Mouse (Mus musculus) stomach, embryonic 15.5 days (tissue): Measurements from ENCODE around the gene Shc4. TPM values are rescaled to one million over a fixed set of nuclear protein-coding genes. Genes with fewer than 3 reads are reported as not detected.
A peak's percentile ranks its signal among the peaks of the same experiment; 100 is the strongest.

Experiments used
- ATAC-seq: fragments of 200-750 bp; cut with Nextera tagmentation; 2 replicates; pipeline ENCODE4 v1.8.0; 2017; ENCODE audit warnings: low read depth, moderate number of reproducible peaks, moderate TSS enrichment; ENCODE audit not compliant: insufficient read depth, low FRiP score
- H3K27ac ChIP-seq: fragments of 300-500 bp; sonication (generic); 2 replicates; pipeline ENCODE4 v1.5.1; 2015; ENCODE audit warnings: mild to moderate bottlenecking, inconsistent platforms
- H3K27me3 ChIP-seq: fragments of 300-500 bp; sonication (generic); replicated peaks from 2 replicates; pipeline ENCODE4 v1.6.1; 2015; ENCODE audit warnings: inconsistent platforms
- H3K36me3 ChIP-seq: fragments of 300-500 bp; sonication (generic); 2 replicates; pipeline ENCODE4 v1.6.1; 2015; ENCODE audit warnings: inconsistent platforms
- H3K4me1 ChIP-seq: fragments of 300-500 bp; sonication (generic); 2 replicates; pipeline ENCODE4 v1.6.1; 2015; ENCODE audit warnings: inconsistent platforms
- H3K4me2 ChIP-seq: fragments of 300-500 bp; sonication (generic); 2 replicates; pipeline ENCODE4 v1.6.1; 2015; ENCODE audit warnings: mild to moderate bottlenecking, inconsistent platforms
- H3K4me3 ChIP-seq: fragments of 300-500 bp; sonication (generic); replicated peaks from 2 replicates; pipeline ENCODE4 v1.5.1; 2015; ENCODE audit warnings: inconsistent platforms
- H3K9ac ChIP-seq: fragments of 300-500 bp; sonication (generic); 2 replicates; pipeline ENCODE4 v1.6.1; 2015; ENCODE audit warnings: inconsistent platforms
- H3K9me3 ChIP-seq: fragments of 300-500 bp; sonication (generic); 2 replicates; pipeline ENCODE4 v1.6.1; 2016; ENCODE audit warnings: inconsistent platforms
- WGBS: fragments of 180-500 bp; shearing (Covaris S2); methylation state at CpG from one replicate; pipeline ENCODE4 v1.1.7; 2015; 5-methylcytosine and 5-hydroxymethylcytosine counted together
- polyA plus RNA-seq: library from polyadenylated mRNA; unstranded; fragments of >200 nt; fragmentation: Nextera tagmentation; extraction: Ambion mirVana; gene quantifications from 2 replicates; pipeline ENCODE4 v1.2.1, GENCODE M21; 2015

The Shc4 gene
- polyA plus RNA-seq, 1 experiment from 2014 or later, result 3.1 TPM

DNA sequence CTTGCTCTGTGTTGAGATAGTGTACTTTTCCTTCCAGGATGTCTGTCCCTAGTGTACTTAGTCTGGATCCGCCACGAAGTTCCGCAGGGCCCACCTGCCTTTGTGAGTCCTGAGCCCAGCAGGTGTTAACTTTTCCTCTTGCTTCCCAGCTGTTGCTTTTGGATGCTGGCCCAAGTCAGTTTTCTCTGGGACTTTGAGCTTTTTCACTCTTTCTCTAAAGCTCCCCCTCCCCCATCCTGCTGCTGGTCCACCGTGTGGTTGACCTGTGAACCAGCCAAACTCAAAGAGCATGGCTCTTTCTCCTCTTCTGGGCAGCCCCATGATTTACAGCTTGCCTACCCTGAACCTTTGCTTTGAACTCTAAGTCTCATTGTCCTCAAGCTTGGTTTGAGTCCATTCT lies 97.4 kb downstream of the Shc4 start:
- Histone ChIP-seq H3K9ac (no peak overlapping the region), H3K4me1 (peaks cover 13% of the 10 kb centered on the region), H3K4me3 (no peak overlapping the region), H3K9me3 (no peaks in the 10 kb centered on the region), H3K27ac (no peak overlapping the region), H3K4me2 (no peak overlapping the region), H3K27me3 (no peaks in the 10 kb centered on the region), H3K36me3 (no peaks in the 10 kb centered on the region)
- ATAC-seq, result no peak
- 83% methylated on average over 4 of the region's 4 CpGs for WGBS

GRCm38 (mm10) chr2:125624837-125625351 lies 99.1 kb downstream of the Shc4 start, which contains the start of gene Cep152:
Cep152 (minus strand) TSS chr2:125625113.
- H3K9ac ChIP-seq, result peak within 1 kb of the TSS; percentile 78
- WGBS, result under 1% methylated on average over 50 of the region's 50 CpGs
- H3K9me3 ChIP-seq, result no peaks in the 10 kb centered on the region
- no peaks in the 10 kb centered on the region for H3K27me3 ChIP-seq
- peak within 1 kb of the TSS; percentile 96 for H3K4me3 ChIP-seq
- peak within 1 kb of the TSS; percentile 26; the same call in 1 of the 2 replicates for H3K27ac ChIP-seq
- 0 out of 2 replicates have a peak, but pooled peaks cover 5% of the 10 kb centered on the region for H3K36me3 ChIP-seq
- ATAC-seq, result peak; percentile 98
- peak within 1 kb of the TSS; percentile 70 for H3K4me2 ChIP-seq
- peaks cover 13% of the 10 kb centered on the region for H3K4me1 ChIP-seq

DNA sequence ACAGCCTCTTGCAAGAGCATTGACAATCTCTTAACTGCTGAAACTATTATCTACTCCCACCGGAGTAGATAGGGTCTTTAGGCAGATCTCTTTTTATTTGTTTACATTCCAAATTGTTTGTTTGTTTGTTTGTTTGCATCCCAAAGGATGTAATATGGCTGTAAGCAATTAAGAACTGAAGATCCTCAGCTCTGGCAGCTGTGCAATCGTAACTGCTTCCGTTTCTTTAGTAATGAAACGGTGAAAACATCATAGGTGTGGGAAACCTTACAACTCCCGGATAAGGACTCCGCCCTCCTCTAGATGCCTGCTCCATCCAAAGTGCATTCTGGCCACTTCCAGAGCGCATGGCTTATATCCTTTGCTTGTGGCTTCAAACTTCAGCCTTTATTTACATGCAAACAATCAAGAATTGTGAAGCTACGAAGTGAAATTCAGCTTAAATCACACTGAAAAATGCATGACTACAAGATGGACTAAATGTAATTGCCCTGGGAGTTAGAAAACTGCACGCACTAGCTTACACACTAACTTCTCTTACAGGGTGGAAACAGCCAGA lies 99.7 kb downstream of the Shc4 start:
- Histone ChIP-seq H3K27me3 (no peaks in the 10 kb centered on the region), H3K4me2 (peak overlapping the region; percentile 70), H3K27ac (no peak overlapping the region), H3K4me3 (peak overlapping the region; percentile 96), H3K9ac (peak overlapping the region; percentile 78; the same call in 1 of the 2 replicates), H3K36me3 (peaks cover 12% of the 10 kb centered on the region; the same call in 1 of the 2 replicates), H3K9me3 (no peaks in the 10 kb centered on the region), H3K4me1 (peaks cover 13% of the 10 kb centered on the region)
- no peak for ATAC-seq
- WGBS, result 7% methylated on average over 9 of the region's 9 CpGs

DNA sequence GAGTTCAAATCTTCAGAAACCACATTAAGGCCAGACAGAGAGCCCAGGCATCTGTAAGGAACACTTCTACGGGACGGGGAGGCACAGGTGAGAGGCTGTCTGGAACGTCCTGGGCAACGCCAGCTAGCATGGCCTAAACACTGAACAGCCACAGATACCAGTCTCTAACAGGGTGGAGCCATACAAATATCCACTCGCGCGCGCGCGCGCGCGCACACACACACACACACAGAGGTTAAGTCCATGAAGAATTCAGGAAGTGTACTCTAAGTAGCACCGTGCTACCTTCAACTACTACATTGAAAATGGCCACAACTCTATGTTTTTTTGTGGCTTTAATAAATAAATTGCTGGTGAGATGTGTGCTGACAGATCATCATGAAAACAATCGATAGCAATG lies 100.7 kb downstream of the Shc4 start:
- Histone ChIP-seq H3K4me2 (peak overlapping the region; percentile 70; the same call in 1 of the 2 replicates), H3K4me3 (0 out of 2 replicates have a peak overlapping the region, but pooled peaks have one; percentile 96), H3K27me3 (no peaks in the 10 kb centered on the region)

DNA sequence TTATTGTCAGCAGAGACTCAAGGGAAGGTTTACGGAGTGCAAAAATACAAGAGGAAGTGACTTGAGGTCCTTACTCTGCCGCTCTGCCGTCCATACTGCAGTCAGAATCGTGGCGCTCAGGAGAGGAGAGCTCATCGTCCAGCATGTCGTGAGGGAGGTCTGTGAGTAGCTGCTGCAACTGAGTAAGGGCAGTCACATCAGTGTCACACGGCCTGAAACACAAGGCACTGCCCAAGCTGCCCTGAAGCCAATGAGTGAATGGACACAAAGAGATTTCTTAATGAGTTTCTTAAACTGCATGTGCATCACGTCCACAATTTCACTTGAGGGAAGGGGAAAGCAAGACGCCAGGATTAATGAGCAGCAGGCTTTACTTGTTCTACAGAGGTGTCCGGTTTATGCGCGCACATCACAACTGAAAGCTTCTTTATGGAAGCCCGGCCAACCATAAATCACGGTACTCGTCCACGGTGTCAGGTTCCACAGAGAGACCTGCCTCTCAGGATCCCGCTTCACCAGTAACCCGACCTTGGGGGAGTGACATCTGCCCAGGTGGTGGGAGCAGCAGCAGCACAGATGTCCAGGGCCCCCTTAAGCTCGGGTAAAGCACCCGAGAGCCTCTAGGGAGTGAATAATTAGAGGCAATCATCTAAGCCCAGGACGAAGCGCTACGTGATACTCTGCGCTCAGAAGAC lies 103.6 kb downstream of the Shc4 start:
- no peak overlapping the region for H3K4me3 ChIP-seq
- no peak for ATAC-seq
- WGBS, result 60% methylated on average over 25 of the region's 25 CpGs

More for the DNA sequence above, 100.7 kb downstream of the Shc4 start:
- Histone ChIP-seq H3K36me3 (peaks cover 16% of the 10 kb centered on the region), H3K27ac (no peak overlapping the region), H3K4me1 (peaks cover 13% of the 10 kb centered on the region), H3K9ac (no peak overlapping the region), H3K9me3 (no peaks in the 10 kb centered on the region)
- WGBS, result 92% methylated on average over 15 of the region's 15 CpGs
- no peak for ATAC-seq

GRCm38 (mm10) chr2:125615858-125616424 lies 108.0 kb downstream of the Shc4 start:
- Histone ChIP-seq H3K4me2 (no peak overlapping the region), H3K9me3 (no peaks in the 10 kb centered on the region), H3K9ac (no peak overlapping the region), H3K4me3 (no peak overlapping the region), H3K36me3 (peaks cover 37% of the 10 kb centered on the region), H3K27ac (no peak overlapping the region), H3K4me1 (no peaks in the 10 kb centered on the region), H3K27me3 (no peaks in the 10 kb centered on the region)
- ATAC-seq, result peak; percentile 50; the same call in 1 of the 2 replicates
- 74% methylated on average over 8 of the region's 8 CpGs for WGBS

More for the DNA sequence above, 103.6 kb downstream of the Shc4 start:
- Histone ChIP-seq H3K4me2 (no peak overlapping the region), H3K9ac (no peak overlapping the region), H3K27ac (no peak overlapping the region), H3K27me3 (no peaks in the 10 kb centered on the region), H3K4me1 (peaks cover 13% of the 10 kb centered on the region), H3K36me3 (peaks cover 20% of the 10 kb centered on the region), H3K9me3 (no peaks in the 10 kb centered on the region)

- Histone ChIP-seq H3K4me3 (no peak overlapping the region), H3K27ac (no peak overlapping the region), H3K4me1 (no peaks in the 10 kb centered on the region), H3K4me2 (no peak overlapping the region), H3K9me3 (no peaks in the 10 kb centered on the region), H3K27me3 (no peaks in the 10 kb centered on the region), H3K36me3 (peaks cover 37% of the 10 kb centered on the region), H3K9ac (no peak overlapping the region)
- 85% methylated on average over 7 of the region's 7 CpGs for WGBS
- no peak; the same call in 1 of the 2 replicates for ATAC-seq
These were observed 108.5 kb downstream of the Shc4 start for GRCm38 (mm10) chr2:125615440-125615839.

DNA sequence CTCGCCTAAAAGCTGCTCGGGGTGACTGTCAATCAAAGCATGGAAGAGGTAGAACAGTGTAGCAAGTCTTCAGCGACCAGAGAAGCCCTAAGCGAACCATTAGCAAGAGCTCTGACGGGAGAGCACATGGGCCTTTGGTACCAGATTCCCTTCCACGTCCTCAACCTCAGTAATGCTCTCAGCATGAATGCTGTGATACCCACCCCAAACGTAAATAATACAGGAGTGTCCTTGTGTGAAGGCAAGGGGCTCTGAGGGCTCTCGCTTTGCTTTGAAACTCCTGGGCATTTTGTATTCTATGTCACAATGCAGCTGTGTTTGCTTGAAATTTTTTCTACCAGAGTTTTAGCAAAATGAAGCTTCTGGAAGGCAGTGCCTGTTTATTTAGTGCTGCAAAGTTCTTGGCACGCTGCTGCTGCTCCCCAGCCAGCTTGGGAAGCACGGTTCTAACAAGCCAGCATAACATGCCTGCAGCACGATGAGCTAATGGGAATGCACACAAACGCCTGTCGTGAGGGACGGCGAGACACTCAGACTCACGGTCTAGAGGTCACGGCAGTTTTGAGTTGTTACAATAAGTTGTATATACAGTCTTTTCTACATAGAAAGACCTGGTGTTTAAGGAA lies 117.6 kb downstream of the Shc4 start:
- ATAC-seq, result no peak
- Histone ChIP-seq H3K9me3 (no peaks in the 10 kb centered on the region), H3K27ac (peak overlapping the region; percentile 8; the same call in 1 of the 2 replicates), H3K36me3 (peaks cover 24% of the 10 kb centered on the region), H3K9ac (no peak overlapping the region), H3K4me3 (no peak overlapping the region), H3K4me1 (no peaks in the 10 kb centered on the region), H3K4me2 (no peak overlapping the region), H3K27me3 (no peaks in the 10 kb centered on the region)
- 59% methylated on average over 17 of the region's 17 CpGs for WGBS

GRCm38 (mm10) chr2:125604646-125605045 lies 119.3 kb downstream of the Shc4 start:
- Histone ChIP-seq H3K36me3 (peaks cover 22% of the 10 kb centered on the region), H3K9ac (no peak overlapping the region), H3K4me3 (no peak overlapping the region), H3K27me3 (no peaks in the 10 kb centered on the region), H3K4me2 (no peak overlapping the region), H3K4me1 (no peaks in the 10 kb centered on the region), H3K9me3 (no peaks in the 10 kb centered on the region), H3K27ac (no peak overlapping the region)
- 44% methylated on average over 7 of the region's 7 CpGs for WGBS
- no peak for ATAC-seq

DNA sequence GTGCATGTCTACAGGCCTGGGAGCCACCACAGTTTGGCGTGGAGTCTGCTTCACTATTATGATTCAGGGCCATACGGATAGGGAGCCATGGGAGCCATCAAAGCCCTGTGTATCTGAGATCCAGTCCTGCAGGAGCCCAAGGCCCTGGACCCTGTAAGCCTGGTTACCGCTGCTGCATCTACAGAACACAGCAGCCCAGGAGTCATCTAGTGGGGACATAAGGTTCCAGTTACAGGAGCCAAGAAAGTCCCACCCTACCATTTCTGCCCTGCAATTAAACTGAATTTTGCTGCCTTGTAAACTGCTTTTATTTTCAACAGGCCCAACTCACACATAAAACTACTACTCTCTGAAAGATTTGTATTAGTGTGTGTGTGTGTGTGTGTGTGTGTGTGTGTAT lies 121.0 kb downstream of the Shc4 start:
- peaks cover 23% of the 10 kb centered on the region for H3K36me3 ChIP-seq
- H3K4me3 ChIP-seq, result no peak overlapping the region
- H3K27me3 ChIP-seq, result no peaks in the 10 kb centered on the region
- H3K9ac ChIP-seq, result no peak overlapping the region
- H3K4me1 ChIP-seq, result no peaks in the 10 kb centered on the region
- no peak for ATAC-seq
- no peaks in the 10 kb centered on the region for H3K9me3 ChIP-seq
- 86% methylated on average over 3 of the region's 3 CpGs for WGBS
- H3K4me2 ChIP-seq, result no peak overlapping the region
- H3K27ac ChIP-seq, result no peak overlapping the region

DNA sequence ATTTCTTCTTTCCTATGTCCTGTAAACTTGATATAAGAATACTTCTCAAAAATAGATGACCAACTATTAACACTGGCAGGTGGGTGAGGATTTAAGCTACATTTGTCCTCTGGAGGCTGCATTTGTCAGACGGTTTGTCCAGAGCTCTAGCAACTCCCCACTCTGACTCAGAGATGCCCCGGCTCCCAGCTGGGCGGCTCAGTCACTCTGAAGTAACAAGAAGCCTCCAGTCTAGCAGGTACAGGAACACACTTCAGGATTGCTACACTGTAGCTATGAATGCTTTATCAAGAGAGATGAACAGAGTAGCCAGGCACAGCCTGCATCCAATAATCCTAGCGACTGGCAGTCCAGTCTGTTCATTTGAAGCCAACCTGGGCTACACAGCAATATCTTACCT lies 125.0 kb downstream of the Shc4 start:
- Histone ChIP-seq H3K4me3 (no peak overlapping the region), H3K9ac (no peak overlapping the region), H3K27ac (no peak overlapping the region), H3K4me2 (no peak overlapping the region), H3K27me3 (no peaks in the 10 kb centered on the region), H3K9me3 (no peaks in the 10 kb centered on the region), H3K36me3 (peaks cover 19% of the 10 kb centered on the region), H3K4me1 (no peaks in the 10 kb centered on the region)
- no peak for ATAC-seq
- 82% methylated on average over 4 of the region's 4 CpGs for WGBS
